Mouse (Mus musculus): Measurements from ENCODE around the gene Map6d1. TPM values are rescaled to one million over a fixed set of nuclear protein-coding genes. Genes with fewer than 3 reads are reported as not detected.

The Map6d1 gene
- polyA plus RNA-seq (2012; ENCODE audit: insufficient read depth, low replicate concordance), result not detected in 2 replicates

GRCm38 (mm10) chr16:20240468-20241414 is at the start of gene Map6d1:
Gene Map6d1 (minus strand): TSS chr16:20241358.
- Histone ChIP-seq H3K36me3 (replicated peaks; ENCODE audit: low read length) (no peaks in the 10 kb centered on the region), H3K27me3 (replicated peaks) (peaks cover 57% of the 10 kb centered on the region), H3K4me1 (peaks cover 25% of the 10 kb centered on the region), H3K4me3 (replicated peaks) (peak within 1 kb of the TSS; percentile 94), H3K9me3 (peaks cover 11% of the 10 kb centered on the region)
- TF ChIP-seq FLI1 (IDR thresholded peaks at IDR 0.05; ENCODE audit: low read length), result no peak
- no peak for TF ChIP-seq GATA1 (IDR thresholded peaks at IDR 0.05; ENCODE audit: borderline replicate concordance, low read length)

GRCm38 (mm10) chr16:20280238-20280637 is 39.1 kb upstream of the Map6d1 start:
- TF ChIP-seq GATA1 (IDR thresholded peaks at IDR 0.05; ENCODE audit: borderline replicate concordance, low read length), result no peak
- TF ChIP-seq FLI1 (IDR thresholded peaks at IDR 0.05; ENCODE audit: low read length), result no peak
- Histone ChIP-seq H3K27me3 (replicated peaks) (no peaks in the 10 kb centered on the region), H3K4me3 (replicated peaks) (no peak overlapping the region), H3K9me3 (no peaks in the 10 kb centered on the region), H3K36me3 (replicated peaks; ENCODE audit: low read length) (peaks cover 71% of the 10 kb centered on the region), H3K4me1 (peaks cover 28% of the 10 kb centered on the region)

GRCm38 (mm10) chr16:20279395-20279794 is 38.2 kb upstream of the Map6d1 start:
- TF ChIP-seq FLI1 (IDR thresholded peaks at IDR 0.05; ENCODE audit: low read length) (no peak), GATA1 (IDR thresholded peaks at IDR 0.05; ENCODE audit: borderline replicate concordance, low read length) (no peak)
- H3K4me3 ChIP-seq (replicated peaks), result no peak overlapping the region
- H3K9me3 ChIP-seq, result no peaks in the 10 kb centered on the region
- H3K27me3 ChIP-seq (replicated peaks), result no peaks in the 10 kb centered on the region
- peaks cover 62% of the 10 kb centered on the region for H3K36me3 ChIP-seq (replicated peaks; ENCODE audit: low read length)
- H3K4me1 ChIP-seq, result peaks cover 23% of the 10 kb centered on the region

GRCm38 (mm10) chr16:20272994-20273393 is 31.8 kb upstream of the Map6d1 start:
- TF ChIP-seq GATA1 (IDR thresholded peaks at IDR 0.05; ENCODE audit: borderline replicate concordance, low read length) (no peak), FLI1 (IDR thresholded peaks at IDR 0.05; ENCODE audit: low read length) (no peak)
- Histone ChIP-seq H3K4me3 (replicated peaks) (no peak overlapping the region), H3K9me3 (no peaks in the 10 kb centered on the region), H3K36me3 (replicated peaks; ENCODE audit: low read length) (peaks cover 1% of the 10 kb centered on the region), H3K27me3 (replicated peaks) (peaks cover 6% of the 10 kb centered on the region), H3K4me1 (peaks cover 10% of the 10 kb centered on the region)

GRCm38 (mm10) chr16:20271339-20271738 is 30.2 kb upstream of the Map6d1 start:
- peaks cover 7% of the 10 kb centered on the region for H3K27me3 ChIP-seq (replicated peaks)
- no peak for TF ChIP-seq FLI1 (IDR thresholded peaks at IDR 0.05; ENCODE audit: low read length)
- TF ChIP-seq GATA1 (IDR thresholded peaks at IDR 0.05; ENCODE audit: borderline replicate concordance, low read length), result no peak
- H3K4me1 ChIP-seq, result peaks cover 10% of the 10 kb centered on the region
- H3K36me3 ChIP-seq (replicated peaks; ENCODE audit: low read length), result no peaks in the 10 kb centered on the region
- no peaks in the 10 kb centered on the region for H3K9me3 ChIP-seq
- H3K4me3 ChIP-seq (replicated peaks), result no peak overlapping the region

- H3K9me3 ChIP-seq, result no peaks in the 10 kb centered on the region
- no peaks in the 10 kb centered on the region for H3K4me1 ChIP-seq
- H3K36me3 ChIP-seq (replicated peaks; ENCODE audit: low read length), result no peaks in the 10 kb centered on the region
- H3K4me3 ChIP-seq (replicated peaks), result no peak overlapping the region
- peaks cover 8% of the 10 kb centered on the region for H3K27me3 ChIP-seq (replicated peaks)
- TF ChIP-seq FLI1 (IDR thresholded peaks at IDR 0.05; ENCODE audit: low read length) (no peak), GATA1 (IDR thresholded peaks at IDR 0.05; ENCODE audit: borderline replicate concordance, low read length) (no peak)
These were observed 23.9 kb upstream of the Map6d1 start for GRCm38 (mm10) chr16:20265089-20265488.

- peaks cover 2% of the 10 kb centered on the region for H3K27me3 ChIP-seq (replicated peaks)
- H3K4me1 ChIP-seq, result no peaks in the 10 kb centered on the region
- TF ChIP-seq GATA1 (IDR thresholded peaks at IDR 0.05; ENCODE audit: borderline replicate concordance, low read length) (no peak), FLI1 (IDR thresholded peaks at IDR 0.05; ENCODE audit: low read length) (no peak)
- H3K9me3 ChIP-seq, result 0 out of 2 replicates have a peak, but pooled peaks cover 2% of the 10 kb centered on the region
- no peaks in the 10 kb centered on the region for H3K36me3 ChIP-seq (replicated peaks; ENCODE audit: low read length)
- no peak overlapping the region for H3K4me3 ChIP-seq (replicated peaks)
These were observed 16.8 kb upstream of the Map6d1 start for GRCm38 (mm10) chr16:20257926-20258325.

GRCm38 (mm10) chr16:20248442-20249174 is 7.5 kb upstream of the Map6d1 start:
- Histone ChIP-seq H3K27me3 (replicated peaks) (peaks cover 22% of the 10 kb centered on the region), H3K4me1 (no peaks in the 10 kb centered on the region), H3K4me3 (replicated peaks) (no peak overlapping the region), H3K36me3 (replicated peaks; ENCODE audit: low read length) (no peaks in the 10 kb centered on the region), H3K9me3 (peaks cover 4% of the 10 kb centered on the region)
- no peak for TF ChIP-seq FLI1 (IDR thresholded peaks at IDR 0.05; ENCODE audit: low read length)

GRCm38 (mm10) chr16:20247103-20247502 is 5.9 kb upstream of the Map6d1 start:
- TF ChIP-seq FLI1 (IDR thresholded peaks at IDR 0.05; ENCODE audit: low read length), result no peak
- no peak for TF ChIP-seq GATA1 (IDR thresholded peaks at IDR 0.05; ENCODE audit: borderline replicate concordance, low read length)
- Histone ChIP-seq H3K36me3 (replicated peaks; ENCODE audit: low read length) (no peaks in the 10 kb centered on the region), H3K4me3 (replicated peaks) (no peak overlapping the region), H3K4me1 (no peaks in the 10 kb centered on the region), H3K9me3 (peaks cover 10% of the 10 kb centered on the region), H3K27me3 (replicated peaks) (peaks cover 30% of the 10 kb centered on the region)

GRCm38 (mm10) chr16:20238646-20239045 is 2.5 kb downstream of the Map6d1 start:
- Histone ChIP-seq H3K36me3 (replicated peaks; ENCODE audit: low read length) (peaks cover 7% of the 10 kb centered on the region), H3K4me3 (replicated peaks) (no peak overlapping the region), H3K4me1 (peaks cover 25% of the 10 kb centered on the region), H3K27me3 (replicated peaks) (peaks cover 49% of the 10 kb centered on the region), H3K9me3 (peaks cover 7% of the 10 kb centered on the region)
- TF ChIP-seq FLI1 (IDR thresholded peaks at IDR 0.05; ENCODE audit: low read length), result no peak
- no peak for TF ChIP-seq GATA1 (IDR thresholded peaks at IDR 0.05; ENCODE audit: borderline replicate concordance, low read length)
